Mouse (Mus musculus): ENCODE measurements around the gene Prkar2b.

Gene Prkar2b

GRCm38 (mm10) chr12:32060247-32061089 is 628 bp downstream of the Prkar2b start:
- peak; percentile 91 for DNase-seq (ENCODE audit: extremely low spot score, low spot score)

GRCm38 (mm10) chr12:32059707-32060106 is 1.4 kb downstream of the Prkar2b start:
- peak; percentile 38 for DNase-seq (ENCODE audit: extremely low spot score, low spot score)

DNA sequence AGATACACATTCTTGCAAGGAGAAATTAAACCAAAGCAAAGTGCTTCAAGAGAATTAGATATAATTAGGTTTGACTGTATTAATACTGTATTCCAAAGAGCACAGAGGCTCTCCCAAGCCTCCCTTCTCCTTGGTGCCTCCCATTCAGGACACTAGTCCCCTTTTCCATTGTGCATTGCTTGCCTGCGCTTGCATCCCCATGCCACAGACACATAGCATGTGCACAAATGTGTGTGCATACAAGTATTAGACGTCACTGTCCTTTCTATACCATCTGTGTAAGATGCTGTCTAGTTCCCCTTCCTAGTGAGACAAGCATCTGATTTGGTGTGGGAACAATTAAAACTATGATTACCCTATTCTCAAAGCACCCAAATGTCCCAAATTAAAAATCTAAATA is 2.0 kb downstream of the Prkar2b start:
- no peak for DNase-seq (ENCODE audit: extremely low spot score, low spot score)

DNA sequence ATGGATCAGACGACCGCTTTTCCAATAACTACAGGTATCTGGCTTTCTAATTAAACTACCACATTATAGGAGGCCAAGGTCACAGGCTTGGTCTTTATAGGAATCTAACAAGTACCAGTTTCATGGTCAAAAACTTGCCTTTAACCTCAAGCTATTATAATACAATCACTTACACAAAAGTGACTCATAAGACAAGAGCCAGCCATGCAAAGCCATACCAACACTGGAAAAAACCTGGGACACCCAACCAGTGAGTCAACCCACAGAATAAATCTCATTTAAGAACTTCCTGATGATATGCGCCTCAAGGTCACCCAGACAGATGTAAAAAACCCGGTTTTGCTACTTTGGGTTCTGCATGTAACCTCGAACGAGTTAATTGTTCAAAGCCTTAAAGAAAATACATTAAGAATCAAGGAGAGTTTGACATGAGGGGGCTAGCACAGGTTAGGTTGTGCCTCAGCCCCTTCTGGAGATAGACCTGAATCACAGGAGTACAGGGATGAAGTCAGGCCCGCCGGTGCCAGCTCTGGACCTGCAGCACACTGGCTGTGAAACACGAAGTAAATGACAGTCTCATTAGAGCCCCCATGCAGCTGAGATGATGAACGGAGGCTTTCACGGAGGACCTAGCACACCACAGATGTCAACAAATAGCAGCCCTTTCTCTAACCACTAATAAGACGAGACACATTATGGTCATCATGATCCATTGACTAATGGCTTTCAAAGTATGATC is 3.5 kb downstream of the Prkar2b start:
- no peak for DNase-seq (ENCODE audit: extremely low spot score, low spot score)

DNA sequence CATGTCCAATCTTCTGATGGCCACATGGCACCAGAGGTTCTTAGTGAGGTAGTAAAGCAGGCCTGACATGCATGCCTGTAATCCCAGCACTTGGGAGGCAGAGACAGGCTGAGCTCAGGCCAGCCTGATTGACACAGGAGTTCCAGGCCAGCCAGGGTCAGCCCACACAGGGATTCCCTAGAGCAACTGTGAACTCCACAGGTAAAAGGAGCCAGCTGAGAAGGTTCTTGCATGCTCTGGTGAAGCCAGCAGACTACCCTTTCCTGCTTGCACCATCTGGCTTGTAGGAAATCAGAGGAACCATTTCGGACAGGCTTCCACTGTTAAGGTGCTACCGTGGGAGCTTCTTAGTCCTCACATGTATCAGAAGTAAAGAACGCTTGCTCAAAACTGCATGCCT is 5.3 kb downstream of the Prkar2b start:
- DNase-seq (ENCODE audit: extremely low spot score, low spot score), result no peak

DNA sequence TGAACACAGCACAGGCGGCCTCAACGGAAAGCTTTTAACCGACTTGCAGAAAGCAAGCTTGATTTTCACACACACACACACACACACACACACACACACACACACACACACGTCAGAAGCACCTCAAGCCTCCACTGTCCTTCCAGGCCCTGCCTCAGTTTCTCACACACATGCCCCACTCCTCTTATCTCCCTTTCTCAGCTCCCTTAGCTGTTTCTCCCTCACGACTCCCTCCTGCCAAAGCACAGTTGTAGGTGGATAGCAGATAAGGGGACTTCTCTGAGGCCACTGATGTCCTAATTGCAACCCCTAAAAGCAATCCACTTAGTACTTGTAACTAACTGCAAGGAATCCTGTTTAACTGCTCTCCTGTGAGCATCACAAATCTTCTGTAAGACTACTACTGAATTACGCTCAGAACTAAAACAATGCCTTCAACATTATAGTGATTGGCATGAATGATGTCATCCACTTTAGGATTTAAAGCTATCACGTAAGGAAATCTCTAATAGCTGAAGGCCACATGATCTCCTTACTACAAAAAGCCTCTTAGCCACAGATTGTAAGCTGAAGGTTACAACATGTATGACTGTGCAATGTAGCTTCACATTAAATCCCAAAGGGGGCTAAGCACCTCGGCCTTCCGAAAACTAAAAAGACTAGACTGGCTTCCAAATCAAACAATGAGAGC is 6.5 kb downstream of the Prkar2b start:
- DNase-seq (ENCODE audit: extremely low spot score, low spot score), result no peak

GRCm38 (mm10) chr12:32053637-32054366 is 7.3 kb downstream of the Prkar2b start:
- no peak for DNase-seq (ENCODE audit: extremely low spot score, low spot score)

DNA sequence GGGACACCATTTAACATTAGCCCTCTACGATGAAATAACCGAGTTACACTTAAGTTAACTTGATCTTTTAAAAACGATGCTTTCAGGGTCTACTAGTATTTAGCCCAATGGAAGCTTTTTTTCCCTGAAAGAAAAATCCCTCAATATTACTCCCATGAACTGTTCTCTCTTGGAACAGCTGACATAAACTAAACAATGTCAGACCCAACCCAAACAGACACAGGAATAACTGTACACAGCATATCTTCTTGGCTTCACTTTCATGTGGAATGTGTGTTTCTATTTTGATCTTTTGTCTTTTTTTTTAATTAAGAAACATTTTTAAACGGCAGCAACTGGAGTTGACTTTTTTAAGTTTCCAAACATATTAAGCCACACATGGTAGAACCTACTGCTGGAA is 8.2 kb downstream of the Prkar2b start:
- DNase-seq (ENCODE audit: extremely low spot score, low spot score), result no peak

DNA sequence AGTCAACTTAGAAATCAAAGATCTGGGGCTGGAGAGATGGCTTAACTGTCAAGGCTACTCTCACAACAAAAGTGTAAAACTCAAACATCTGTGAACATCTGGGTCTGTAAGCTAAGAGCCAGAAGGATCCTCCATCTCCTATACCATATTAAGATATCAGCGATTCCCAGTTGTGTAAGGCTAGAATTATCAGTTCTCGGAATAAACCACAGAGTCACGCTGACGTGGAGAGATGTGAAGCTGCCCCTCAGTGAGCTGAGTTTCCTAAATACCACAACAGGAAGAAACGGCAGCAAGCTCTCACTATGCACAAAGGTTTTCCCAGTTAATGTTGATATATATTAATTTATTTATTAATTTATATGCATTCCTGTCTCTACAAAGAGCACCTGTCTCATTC is 10.9 kb downstream of the Prkar2b start:
- no peak for DNase-seq (ENCODE audit: extremely low spot score, low spot score)

- DNase-seq (ENCODE audit: extremely low spot score, low spot score), result no peak
Measured at GRCm38 (mm10) chr12:32045566-32046330, 15.3 kb downstream of the Prkar2b start.

- peak; percentile 23 for DNase-seq (ENCODE audit: extremely low spot score, low spot score)
Measured at GRCm38 (mm10) chr12:32044487-32045134, 16.5 kb downstream of the Prkar2b start.

GRCm38 (mm10) chr12:32033536-32033935 is 27.6 kb downstream of the Prkar2b start:
- no peak for DNase-seq (ENCODE audit: extremely low spot score, low spot score)

GRCm38 (mm10) chr12:32032917-32033316 is 28.2 kb downstream of the Prkar2b start:
- no peak for DNase-seq (ENCODE audit: extremely low spot score, low spot score)

GRCm38 (mm10) chr12:32018376-32018750 is 42.7 kb downstream of the Prkar2b start:
- DNase-seq (ENCODE audit: extremely low spot score, low spot score), result no peak

DNA sequence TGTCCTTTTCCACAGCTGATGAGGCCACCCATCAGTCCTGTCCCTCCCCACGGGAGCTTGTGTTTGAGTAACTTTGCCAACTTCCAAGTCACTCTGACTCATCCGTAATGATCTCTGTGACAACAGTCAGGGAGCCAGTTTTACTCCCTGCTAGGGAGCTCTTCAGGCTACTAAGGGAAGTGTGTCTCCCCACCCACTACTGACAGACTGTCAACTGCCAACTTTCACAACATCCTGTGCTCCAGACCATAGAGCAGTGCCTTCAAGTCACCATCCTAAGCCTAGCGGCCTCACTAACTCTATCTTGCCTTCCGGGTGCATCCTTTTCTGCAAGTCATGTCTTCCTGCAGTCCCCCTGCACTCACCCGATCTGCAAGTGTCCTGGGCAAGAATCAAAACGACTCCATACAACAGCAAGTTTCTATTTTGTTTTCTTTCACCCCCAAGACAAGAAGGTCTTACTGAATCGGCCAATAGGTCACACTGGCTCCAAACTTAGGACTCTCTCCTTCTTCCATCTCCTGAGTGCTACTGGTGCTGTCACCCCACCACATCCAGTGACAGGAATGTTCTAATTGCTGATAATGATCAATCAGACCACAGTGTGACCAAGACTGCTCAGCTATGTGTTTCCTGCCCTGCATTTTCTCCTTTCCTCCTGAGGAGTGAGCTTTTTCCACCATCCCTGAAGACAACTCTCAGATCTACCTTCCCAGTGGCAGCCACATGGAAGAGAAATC is 43.3 kb downstream of the Prkar2b start:
- DNase-seq (ENCODE audit: extremely low spot score, low spot score), result no peak

DNA sequence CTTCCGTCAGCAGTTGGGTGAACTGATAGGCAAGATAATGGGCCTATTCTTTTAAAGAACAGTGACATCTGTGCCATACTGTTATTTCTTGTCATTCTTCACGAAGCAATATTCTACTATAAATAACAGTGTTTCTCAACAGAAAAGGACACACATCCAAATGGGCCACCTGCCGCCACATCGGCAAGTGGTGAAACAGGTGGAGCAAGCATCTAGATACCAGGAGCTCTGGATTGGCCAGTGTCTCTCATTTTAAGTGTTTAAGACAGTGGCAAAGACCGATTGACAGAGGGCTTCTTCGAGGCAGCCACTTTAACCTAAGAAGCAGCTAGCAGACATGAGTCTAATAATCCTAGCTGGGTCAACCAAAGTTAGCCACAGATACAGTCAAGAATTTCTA is 44.6 kb downstream of the Prkar2b start:
- no peak for DNase-seq (ENCODE audit: extremely low spot score, low spot score)

GRCm38 (mm10) chr12:32015268-32015769 is 45.8 kb downstream of the Prkar2b start:
- no peak for DNase-seq (ENCODE audit: extremely low spot score, low spot score)

DNA sequence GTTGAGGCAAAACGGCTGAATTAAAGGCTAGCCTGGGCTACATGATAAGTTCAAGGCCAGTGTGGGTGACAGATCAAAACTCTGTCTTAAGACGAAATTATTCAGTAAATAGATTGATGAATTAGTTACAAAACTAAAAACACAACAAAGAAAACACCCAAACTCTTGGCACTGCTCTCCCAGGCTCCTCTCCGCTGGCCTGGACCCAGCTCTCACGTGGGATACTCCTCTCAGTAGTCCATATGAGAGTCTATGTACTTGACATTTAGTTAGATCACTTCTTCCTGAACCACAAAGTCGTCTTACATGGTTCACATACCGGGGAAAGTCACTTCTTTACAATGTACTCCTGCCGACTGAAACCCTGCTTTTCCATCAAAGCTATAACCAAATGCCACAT is 46.3 kb downstream of the Prkar2b start:
- no peak for DNase-seq (ENCODE audit: extremely low spot score, low spot score)

- no peak for DNase-seq (ENCODE audit: extremely low spot score, low spot score)
Measured at GRCm38 (mm10) chr12:32012169-32012568, 48.9 kb downstream of the Prkar2b start.
